Mouse (Mus musculus) liver, postnatal 0 days (tissue): ENCODE data around the gene Tln2. TPM values are rescaled to one million over a fixed set of nuclear protein-coding genes. Genes with fewer than 3 reads are reported as not detected.

Source experiments
- ATAC-seq: fragments of 200-750 bp; cut with Nextera tagmentation; 2 replicates; pipeline ENCODE4 v1.8.0; 2017; ENCODE audit warnings: mild to moderate bottlenecking, moderate library complexity
- DNase-seq: peaks from one replicate; pipeline ENCODE4 v3.0.0-alpha.2; 2016
- H3K27ac ChIP-seq: fragments of 300-500 bp; sonication (generic); 2 replicates; pipeline ENCODE4 v1.5.1; 2014; ENCODE audit warnings: antibody characterized with exemption, moderate library complexity, mild to moderate bottlenecking, low read depth
- H3K27me3 ChIP-seq: fragments of 300-500 bp; sonication (generic); 2 replicates; pipeline ENCODE4 v1.6.1; 2014; ENCODE audit warnings: low read length, control low read depth, mixed read lengths; ENCODE audit not compliant: insufficient read depth
- H3K36me3 ChIP-seq: fragments of 300-500 bp; sonication (generic); replicated peaks from 2 replicates; pipeline ENCODE4 v1.6.1; 2014; ENCODE audit warnings: mild to moderate bottlenecking, control low read depth, low read length, moderate library complexity, mixed read lengths; ENCODE audit not compliant: insufficient read depth
- H3K4me1 ChIP-seq: fragments of 300-500 bp; sonication (generic); 2 replicates; pipeline ENCODE4 v1.6.1; 2014; ENCODE audit warnings: antibody characterized with exemption, mild to moderate bottlenecking, control low read depth; ENCODE audit not compliant: insufficient read depth
- H3K4me2 ChIP-seq: fragments of 300-500 bp; sonication (generic); 2 replicates; pipeline ENCODE4 v1.6.1; 2014; ENCODE audit warnings: low read depth, mild to moderate bottlenecking, low read length, moderate library complexity, mixed read lengths
- H3K4me3 ChIP-seq: fragments of 300-500 bp; sonication (generic); 2 replicates; pipeline ENCODE4 v1.5.1; 2014; ENCODE audit warnings: low read depth, low read length
- H3K9ac ChIP-seq: fragments of 300-500 bp; sonication (generic); replicated peaks from 2 replicates; pipeline ENCODE4 v1.6.1; 2014; ENCODE audit warnings: mild to moderate bottlenecking, moderate library complexity
- H3K9me3 ChIP-seq: fragments of 300-500 bp; sonication (generic); 2 replicates; pipeline ENCODE4 v1.6.1; 2016; ENCODE audit warnings: mild to moderate bottlenecking, control low read depth, low read length, mixed read lengths
- CTCF ChIP-seq: sonication (generic); IDR thresholded peaks from 2 replicates; pipeline ENCODE4 v1.5.1; 2016; ENCODE audit warnings: antibody characterized with exemption, low read depth
- EP300 ChIP-seq: IDR thresholded peaks from 2 replicates; pipeline ENCODE4 v1.6.1; 2016; ENCODE audit warnings: antibody characterized with exemption, low read depth, mild to moderate bottlenecking
- WGBS: fragments of 180-500 bp; shearing (Covaris S2); extraction: QIAGEN DNeasy Blood & Tissue Kit; methylation state at CpG from one replicate; pipeline ENCODE4 v1.1.7; 2014; ENCODE audit not compliant: insufficient replicate concordance; 5-methylcytosine and 5-hydroxymethylcytosine counted together
- polyA plus RNA-seq: library from polyadenylated mRNA; unstranded; fragments of >200 nt; fragmentation: Nextera tagmentation; extraction: Ambion mirVana; gene quantifications from 2 replicates; pipeline ENCODE4 v1.2.1, GENCODE M21; 2015

Gene Tln2
- polyA plus RNA-seq, 1 experiment from 2014 or later, result 3.5 TPM

GRCm38 (mm10) chr9:67602347-67602746, 42.8 kb upstream of the Tln2 start:
- no peak for ATAC-seq
- no peak for DNase-seq
- Histone ChIP-seq H3K27ac (no peak overlapping the region), H3K9me3 (no peaks in the 10 kb centered on the region), H3K4me1 (no peaks in the 10 kb centered on the region; the same call in 1 of the 2 replicates), H3K36me3 (no peaks in the 10 kb centered on the region), H3K4me3 (no peak overlapping the region), H3K4me2 (no peak overlapping the region), H3K9ac (no peak overlapping the region), H3K27me3 (no peaks in the 10 kb centered on the region)
- TF ChIP-seq EP300, result no peak
- TF ChIP-seq CTCF, result no peak
- 79% methylated on average over 5 of the region's 5 CpGs for WGBS

GRCm38 (mm10) chr9:67595221-67595620, 35.7 kb upstream of the Tln2 start:
- ATAC-seq, result no peak
- H3K27ac ChIP-seq, result no peak overlapping the region
- H3K4me1 ChIP-seq, result no peaks in the 10 kb centered on the region
- H3K27me3 ChIP-seq, result no peaks in the 10 kb centered on the region
- TF ChIP-seq CTCF (no peak), EP300 (no peak)
- no peak overlapping the region for H3K4me3 ChIP-seq
- H3K9me3 ChIP-seq, result peaks cover 4% of the 10 kb centered on the region
- 71% methylated on average over 5 of the region's 5 CpGs for WGBS
- H3K4me2 ChIP-seq, result no peak overlapping the region
- H3K36me3 ChIP-seq, result no peaks in the 10 kb centered on the region
- H3K9ac ChIP-seq, result no peak overlapping the region
- no peak for DNase-seq

GRCm38 (mm10) chr9:67593469-67594141, 34.1 kb upstream of the Tln2 start:
- no peak for TF ChIP-seq CTCF
- no peak for TF ChIP-seq EP300
- 80% methylated on average over 9 of the region's 9 CpGs for WGBS
- no peak overlapping the region for H3K4me2 ChIP-seq
- no peak overlapping the region for H3K27ac ChIP-seq
- peaks cover 4% of the 10 kb centered on the region for H3K9me3 ChIP-seq
- no peak for ATAC-seq
- H3K27me3 ChIP-seq, result no peaks in the 10 kb centered on the region
- DNase-seq, result no peak
- no peak overlapping the region for H3K4me3 ChIP-seq
- H3K36me3 ChIP-seq, result no peaks in the 10 kb centered on the region
- H3K4me1 ChIP-seq, result no peaks in the 10 kb centered on the region
- no peak overlapping the region for H3K9ac ChIP-seq

GRCm38 (mm10) chr9:67592726-67593125, 33.2 kb upstream of the Tln2 start:
- WGBS, result 78% methylated on average over 5 of the region's 5 CpGs
- Histone ChIP-seq H3K4me2 (no peak overlapping the region), H3K4me1 (no peaks in the 10 kb centered on the region), H3K36me3 (no peaks in the 10 kb centered on the region), H3K4me3 (no peak overlapping the region), H3K9me3 (peaks cover 4% of the 10 kb centered on the region), H3K9ac (no peak overlapping the region), H3K27me3 (no peaks in the 10 kb centered on the region), H3K27ac (no peak overlapping the region)
- DNase-seq (no peak), ATAC-seq (no peak)
- TF ChIP-seq CTCF (no peak), EP300 (no peak)

GRCm38 (mm10) chr9:67587111-67587510, 27.6 kb upstream of the Tln2 start:
- no peaks in the 10 kb centered on the region for H3K9me3 ChIP-seq
- WGBS, result 83% methylated on average over 3 of the region's 3 CpGs
- no peaks in the 10 kb centered on the region for H3K36me3 ChIP-seq
- no peak for ATAC-seq
- no peak overlapping the region for H3K4me3 ChIP-seq
- H3K9ac ChIP-seq, result no peak overlapping the region
- no peak overlapping the region for H3K27ac ChIP-seq
- no peaks in the 10 kb centered on the region for H3K27me3 ChIP-seq
- no peaks in the 10 kb centered on the region for H3K4me1 ChIP-seq
- DNase-seq, result no peak
- no peak for TF ChIP-seq EP300
- TF ChIP-seq CTCF, result no peak
- H3K4me2 ChIP-seq, result no peak overlapping the region

- no peaks in the 10 kb centered on the region for H3K4me1 ChIP-seq
- no peak overlapping the region for H3K9ac ChIP-seq
- no peak for ATAC-seq
- no peak overlapping the region for H3K4me3 ChIP-seq
- H3K4me2 ChIP-seq, result no peak overlapping the region
- no peak for DNase-seq
- no peaks in the 10 kb centered on the region for H3K27me3 ChIP-seq
- 75% methylated on average over 1 of the region's 1 CpGs for WGBS
- TF ChIP-seq EP300 (no peak), CTCF (no peak)
- H3K36me3 ChIP-seq, result no peaks in the 10 kb centered on the region
- H3K27ac ChIP-seq, result no peak overlapping the region
- no peaks in the 10 kb centered on the region for H3K9me3 ChIP-seq
Observed at GRCm38 (mm10) chr9:67586489-67586888, 27.0 kb upstream of the Tln2 start.

- H3K27ac ChIP-seq, result no peak overlapping the region
- no peaks in the 10 kb centered on the region for H3K9me3 ChIP-seq
- TF ChIP-seq EP300 (no peak), CTCF (no peak)
- H3K9ac ChIP-seq, result no peak overlapping the region
- H3K4me1 ChIP-seq, result no peaks in the 10 kb centered on the region
- no peak overlapping the region for H3K4me3 ChIP-seq
- H3K4me2 ChIP-seq, result no peak overlapping the region
- WGBS, result 79% methylated on average over 10 of the region's 10 CpGs
- H3K36me3 ChIP-seq, result no peaks in the 10 kb centered on the region
- ATAC-seq, result no peak
- no peak for DNase-seq
- H3K27me3 ChIP-seq, result no peaks in the 10 kb centered on the region
Observed at GRCm38 (mm10) chr9:67584871-67585270, 25.4 kb upstream of the Tln2 start.
